Mouse (Mus musculus) heart, embryonic 13.5 days (tissue): ENCODE results near the gene 2010109A12Rik. TPM values are rescaled to one million over a fixed set of nuclear protein-coding genes. Genes with fewer than 3 reads are reported as not detected.

Source experiments
- ATAC-seq: fragments of 200-750 bp; cut with Nextera tagmentation; 2 replicates; pipeline ENCODE4 v1.8.0; 2017; ENCODE audit warnings: moderate TSS enrichment; ENCODE audit not compliant: insufficient number of reproducible peaks, low FRiP score, low TSS enrichment; ENCODE audit errors: extremely low read depth
- H3K27ac ChIP-seq: fragments of 300-500 bp; sonication (generic); replicated peaks from 2 replicates; pipeline ENCODE4 v1.5.1; 2015; ENCODE audit warnings: moderate library complexity, mild to moderate bottlenecking, inconsistent platforms
- H3K27me3 ChIP-seq: fragments of 300-500 bp; sonication (generic); replicated peaks from 2 replicates; pipeline ENCODE4 v1.6.1; 2015; ENCODE audit warnings: mild to moderate bottlenecking, inconsistent platforms
- H3K36me3 ChIP-seq: fragments of 300-500 bp; sonication (generic); 2 replicates; pipeline ENCODE4 v1.6.1; 2015; ENCODE audit warnings: mild to moderate bottlenecking, inconsistent platforms
- H3K4me1 ChIP-seq: fragments of 300-500 bp; sonication (generic); 2 replicates; pipeline ENCODE4 v1.6.1; 2015; ENCODE audit warnings: inconsistent platforms
- H3K4me2 ChIP-seq: fragments of 300-500 bp; sonication (generic); 2 replicates; pipeline ENCODE4 v1.6.1; 2015; ENCODE audit warnings: inconsistent platforms, mild to moderate bottlenecking, moderate library complexity
- H3K4me3 ChIP-seq: fragments of 300-500 bp; sonication (generic); 2 replicates; pipeline ENCODE4 v1.5.1; 2015; ENCODE audit warnings: moderate library complexity, mild to moderate bottlenecking, inconsistent platforms
- H3K9ac ChIP-seq: fragments of 300-500 bp; sonication (generic); 2 replicates; pipeline ENCODE4 v1.6.1; 2015; ENCODE audit warnings: inconsistent platforms, mild to moderate bottlenecking, moderate library complexity
- H3K9me3 ChIP-seq: fragments of 300-500 bp; sonication (generic); 2 replicates; pipeline ENCODE4 v1.6.1; 2016; ENCODE audit warnings: inconsistent platforms
- WGBS: fragments of 180-500 bp; shearing (Covaris S2); methylation state at CpG from one replicate; pipeline ENCODE4 v1.1.7; 2015; ENCODE audit warnings: mixed read lengths; 5-methylcytosine and 5-hydroxymethylcytosine counted together
- polyA plus RNA-seq: library from polyadenylated mRNA; unstranded; fragments of >200 nt; fragmentation: Nextera tagmentation; extraction: Ambion mirVana; gene quantifications from 2 replicates; pipeline ENCODE4 v1.2.1, GENCODE M21; 2015

The 2010109A12Rik gene
- 2.0 and 2.1 TPM in 2 replicates for polyA plus RNA-seq

- peak within 1 kb of the TSS; percentile 99 for H3K9ac ChIP-seq
- H3K9me3 ChIP-seq = no peaks in the 10 kb centered on the region
- no peaks in the 10 kb centered on the region for H3K27me3 ChIP-seq
- ATAC-seq = peak; percentile 92
- peaks cover 9% of the 10 kb centered on the region for H3K36me3 ChIP-seq
- WGBS = under 1% methylated on average over 79 of the region's 79 CpGs
- H3K4me1 ChIP-seq = peaks cover 30% of the 10 kb centered on the region
- peak within 1 kb of the TSS; percentile 96 for H3K4me3 ChIP-seq
- H3K27ac ChIP-seq = peak within 1 kb of the TSS; percentile 96
- peak within 1 kb of the TSS; percentile 81 for H3K4me2 ChIP-seq
Measured at GRCm38 (mm10) chr5:93206109-93207005, at the start of gene 2010109A12Rik, which contains the start of gene Ccni. TSS of gene 2010109A12Rik (plus strand) at chr5:93206518. TSS of gene Ccni (minus strand) at chr5:93206495.

GRCm38 (mm10) chr5:93163541-93163940, 42.8 kb upstream of the 2010109A12Rik start:
- Histone ChIP-seq H3K27me3 (no peaks in the 10 kb centered on the region), H3K4me3 (no peak overlapping the region), H3K9me3 (no peaks in the 10 kb centered on the region), H3K4me1 (no peaks in the 10 kb centered on the region), H3K36me3 (peaks cover 88% of the 10 kb centered on the region), H3K4me2 (no peak overlapping the region), H3K9ac (no peak overlapping the region), H3K27ac (no peak overlapping the region)
- WGBS = 79% methylated on average over 3 of the region's 3 CpGs
- no peak for ATAC-seq

GRCm38 (mm10) chr5:93167919-93168516, 38.3 kb upstream of the 2010109A12Rik start:
- H3K27me3 ChIP-seq = no peaks in the 10 kb centered on the region
- H3K36me3 ChIP-seq = peaks cover 88% of the 10 kb centered on the region
- H3K4me3 ChIP-seq = no peak overlapping the region
- 90% methylated on average over 11 of the region's 11 CpGs for WGBS
- peaks cover 14% of the 10 kb centered on the region for H3K4me1 ChIP-seq
- H3K9ac ChIP-seq = no peak overlapping the region
- no peaks in the 10 kb centered on the region for H3K9me3 ChIP-seq
- no peak for ATAC-seq
- no peak overlapping the region for H3K27ac ChIP-seq
- H3K4me2 ChIP-seq = no peak overlapping the region

GRCm38 (mm10) chr5:93168654-93169053, 37.7 kb upstream of the 2010109A12Rik start:
- no peaks in the 10 kb centered on the region for H3K27me3 ChIP-seq
- H3K4me3 ChIP-seq = no peak overlapping the region
- peaks cover 90% of the 10 kb centered on the region for H3K36me3 ChIP-seq
- H3K4me1 ChIP-seq = peaks cover 14% of the 10 kb centered on the region
- H3K9me3 ChIP-seq = no peaks in the 10 kb centered on the region
- no peak overlapping the region for H3K4me2 ChIP-seq
- 90% methylated on average over 6 of the region's 6 CpGs for WGBS
- no peak overlapping the region for H3K27ac ChIP-seq
- H3K9ac ChIP-seq = no peak overlapping the region
- ATAC-seq = no peak

GRCm38 (mm10) chr5:93171420-93171819, 34.9 kb upstream of the 2010109A12Rik start:
- H3K36me3 ChIP-seq = peaks cover 89% of the 10 kb centered on the region
- 96% methylated on average over 15 of the region's 15 CpGs for WGBS
- H3K4me3 ChIP-seq = no peak overlapping the region
- no peaks in the 10 kb centered on the region for H3K9me3 ChIP-seq
- H3K4me1 ChIP-seq = peaks cover 14% of the 10 kb centered on the region
- no peaks in the 10 kb centered on the region for H3K27me3 ChIP-seq
- H3K27ac ChIP-seq = no peak overlapping the region
- no peak overlapping the region for H3K9ac ChIP-seq
- no peak for ATAC-seq
- no peak overlapping the region for H3K4me2 ChIP-seq

- H3K36me3 ChIP-seq = peaks cover 89% of the 10 kb centered on the region
- 0 out of 2 replicates have a peak overlapping the region, but pooled peaks have one; percentile 20 for H3K27ac ChIP-seq
- no peaks in the 10 kb centered on the region for H3K9me3 ChIP-seq
- WGBS = 42% methylated on average over 6 of the region's 6 CpGs
- ATAC-seq = peak; percentile 14; the same call in 1 of the 2 replicates
- H3K27me3 ChIP-seq = no peaks in the 10 kb centered on the region
- H3K4me2 ChIP-seq = peak overlapping the region; percentile 11; the same call in 1 of the 2 replicates
- no peak overlapping the region for H3K9ac ChIP-seq
- peaks cover 14% of the 10 kb centered on the region for H3K4me1 ChIP-seq
- H3K4me3 ChIP-seq = no peak overlapping the region
Measured at GRCm38 (mm10) chr5:93172536-93172935, 33.8 kb upstream of the 2010109A12Rik start.

GRCm38 (mm10) chr5:93174675-93175074, 31.6 kb upstream of the 2010109A12Rik start:
- 82% methylated on average over 6 of the region's 6 CpGs for WGBS
- Histone ChIP-seq H3K9me3 (no peaks in the 10 kb centered on the region), H3K36me3 (peaks cover 94% of the 10 kb centered on the region), H3K4me2 (no peak overlapping the region), H3K4me3 (no peak overlapping the region), H3K27me3 (no peaks in the 10 kb centered on the region), H3K27ac (no peak overlapping the region), H3K9ac (no peak overlapping the region), H3K4me1 (peaks cover 14% of the 10 kb centered on the region)
- no peak for ATAC-seq

- H3K36me3 ChIP-seq = peaks cover 92% of the 10 kb centered on the region
- 84% methylated on average over 6 of the region's 6 CpGs for WGBS
Measured at GRCm38 (mm10) chr5:93178616-93179015, 27.7 kb upstream of the 2010109A12Rik start.

GRCm38 (mm10) chr5:93180252-93180651, 26.1 kb upstream of the 2010109A12Rik start:
- no peak overlapping the region for H3K27ac ChIP-seq
- H3K36me3 ChIP-seq = peaks cover 91% of the 10 kb centered on the region
- H3K4me3 ChIP-seq = no peak overlapping the region
- no peaks in the 10 kb centered on the region for H3K27me3 ChIP-seq
- ATAC-seq = no peak
- H3K4me1 ChIP-seq = no peaks in the 10 kb centered on the region
- no peak overlapping the region for H3K4me2 ChIP-seq
- no peak overlapping the region for H3K9ac ChIP-seq
- 60% methylated on average over 2 of the region's 2 CpGs for WGBS
- H3K9me3 ChIP-seq = no peaks in the 10 kb centered on the region

More at GRCm38 (mm10) chr5:93178616-93179015, 27.7 kb upstream of the 2010109A12Rik start:
- Histone ChIP-seq H3K27ac (no peak overlapping the region), H3K9me3 (no peaks in the 10 kb centered on the region), H3K4me3 (no peak overlapping the region), H3K9ac (no peak overlapping the region), H3K4me2 (no peak overlapping the region), H3K27me3 (no peaks in the 10 kb centered on the region), H3K4me1 (no peaks in the 10 kb centered on the region)
- ATAC-seq = no peak

- Histone ChIP-seq H3K4me1 (no peaks in the 10 kb centered on the region), H3K4me3 (no peak overlapping the region), H3K27me3 (no peaks in the 10 kb centered on the region), H3K9me3 (no peaks in the 10 kb centered on the region), H3K4me2 (no peak overlapping the region), H3K36me3 (peaks cover 91% of the 10 kb centered on the region), H3K27ac (no peak overlapping the region), H3K9ac (no peak overlapping the region)
- no peak for ATAC-seq
- 82% methylated on average over 6 of the region's 6 CpGs for WGBS
Measured at GRCm38 (mm10) chr5:93183311-93183710, 23.0 kb upstream of the 2010109A12Rik start.

GRCm38 (mm10) chr5:93184548-93184947, 21.8 kb upstream of the 2010109A12Rik start:
- Histone ChIP-seq H3K36me3 (peaks cover 90% of the 10 kb centered on the region), H3K27me3 (no peaks in the 10 kb centered on the region)
- no peak for ATAC-seq

More at GRCm38 (mm10) chr5:93184548-93184947, 21.8 kb upstream of the 2010109A12Rik start:
- 88% methylated on average over 6 of the region's 6 CpGs for WGBS
- Histone ChIP-seq H3K27ac (no peak overlapping the region), H3K4me1 (no peaks in the 10 kb centered on the region), H3K4me2 (no peak overlapping the region), H3K9ac (no peak overlapping the region), H3K9me3 (no peaks in the 10 kb centered on the region), H3K4me3 (no peak overlapping the region)
